Mouse (Mus musculus): ENCODE data around the gene Rarres1.

- TF ChIP-seq CTCF (IDR thresholded peaks at IDR 0.05 in 2 of 3, conservative IDR thresholded peaks at IDR 0.05 in 1 of 3; ENCODE audit: control insufficient read depth in 1 of 3, insufficient read depth in 1 of 3, low read depth in 2 of 3, low read length in 3 of 3, poor library complexity in 1 of 3, severe bottlenecking in 1 of 3) (no peak), TBP (IDR thresholded peaks at IDR 0.05; ENCODE audit: low read depth, low read length) (no peak), POLR2AphosphoS2 (IDR thresholded peaks at IDR 0.05; ENCODE audit: low read length) (no peak), MAZ (IDR thresholded peaks at IDR 0.05; ENCODE audit: low read depth, low read length) (no peak; the same call in 1 of the 2 replicates)
These were observed 16.4 kb downstream of the Rarres1 start for GRCm38 (mm10) chr3:67498773-67499405.
